Mouse (Mus musculus): ENCODE results near the gene Kctd11.

The Kctd11 gene

DNA sequence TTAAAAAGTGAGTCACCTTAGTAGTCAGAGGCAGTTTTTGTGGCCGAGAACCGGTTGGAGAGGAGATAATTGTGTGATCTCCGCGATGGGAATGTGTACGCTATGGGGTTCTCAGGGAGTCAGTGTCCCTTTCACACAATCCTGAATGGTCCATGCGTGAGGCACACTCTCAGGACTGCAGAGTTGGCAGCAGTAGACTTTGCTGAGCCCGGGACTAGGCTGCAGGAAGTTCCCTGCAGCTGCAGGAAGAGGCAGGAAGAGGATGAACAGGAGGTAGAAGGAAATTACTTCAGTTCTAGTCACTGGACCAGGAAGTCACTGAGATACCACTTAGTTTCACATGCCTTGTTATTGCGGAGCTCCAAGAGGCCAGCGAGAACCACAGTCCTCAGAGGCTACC lies 32.1 kb downstream of the Kctd11 start:
- peak; percentile 36 to 70 for DNase-seq (ENCODE audit: low spot score in 2 of 2)

DNA sequence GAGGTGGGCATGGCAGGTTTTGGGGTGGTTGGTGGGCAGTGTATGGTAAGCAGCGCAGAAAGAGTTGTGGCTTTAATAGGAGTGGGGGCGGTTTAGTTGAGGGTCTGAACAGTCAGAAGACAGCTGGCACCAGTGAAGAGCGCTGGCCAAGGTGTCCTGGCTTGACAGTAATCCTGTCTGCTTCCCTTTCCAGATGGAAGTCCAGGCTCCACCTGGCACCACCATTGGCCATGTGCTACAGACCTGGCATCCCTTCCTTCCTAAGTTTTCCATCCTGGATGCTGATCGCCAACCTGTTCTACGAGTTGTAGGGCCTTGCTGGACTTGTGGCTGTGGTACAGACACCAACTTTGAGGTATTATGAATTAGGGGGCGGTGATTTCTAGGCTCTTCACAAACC lies 33.2 kb downstream of the Kctd11 start:
- DNase-seq (ENCODE audit: low spot score in 2 of 2) = no peak

DNA sequence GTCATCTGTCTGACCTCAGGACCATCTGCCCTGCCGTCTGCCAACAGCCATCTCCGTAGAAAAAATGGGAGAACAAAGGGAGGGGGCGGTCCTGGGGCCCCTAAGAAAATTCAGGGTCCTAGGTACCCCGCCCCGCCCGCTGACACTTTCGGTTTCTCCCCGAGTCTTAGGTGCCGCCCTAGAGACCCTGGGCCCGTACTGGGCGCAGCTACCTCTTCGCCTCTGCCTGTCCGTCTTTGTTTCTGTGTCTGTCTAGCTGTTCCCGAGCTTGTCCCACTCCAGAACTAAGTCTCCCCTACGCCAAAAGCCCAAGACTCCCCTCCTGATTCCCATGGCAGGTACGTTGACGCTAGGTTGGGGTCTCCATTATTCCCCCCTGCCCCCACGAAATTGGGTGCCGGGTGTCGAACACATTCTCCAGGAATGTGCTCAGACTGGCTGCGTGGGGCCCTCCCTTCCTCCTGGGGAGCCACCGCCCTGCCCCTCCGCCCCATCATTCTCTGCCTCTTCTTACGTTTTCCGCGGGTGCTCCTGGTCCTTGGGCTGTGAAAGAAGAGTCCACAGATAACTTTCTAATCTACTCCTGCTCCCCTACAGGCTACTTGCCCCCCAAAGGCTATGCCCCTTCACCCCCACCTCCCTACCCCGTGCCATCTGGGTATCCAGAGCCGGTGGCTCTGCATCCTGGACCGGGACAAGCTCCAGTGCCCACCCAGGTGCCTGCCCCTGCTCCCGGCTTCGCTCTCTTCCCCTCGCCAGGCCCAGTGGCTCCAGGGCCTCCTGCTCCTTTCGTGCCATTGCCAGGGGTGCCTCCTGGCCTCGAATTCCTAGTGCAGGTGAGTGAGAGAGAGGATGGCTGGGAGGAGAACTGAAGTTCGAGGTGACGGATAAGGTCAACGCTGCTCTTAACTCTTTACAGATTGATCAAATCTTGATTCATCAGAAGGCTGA lies 34.2 kb downstream of the Kctd11 start:
- DNase-seq (ENCODE audit: low spot score in 2 of 2) = peak; percentile 42 to 46

DNA sequence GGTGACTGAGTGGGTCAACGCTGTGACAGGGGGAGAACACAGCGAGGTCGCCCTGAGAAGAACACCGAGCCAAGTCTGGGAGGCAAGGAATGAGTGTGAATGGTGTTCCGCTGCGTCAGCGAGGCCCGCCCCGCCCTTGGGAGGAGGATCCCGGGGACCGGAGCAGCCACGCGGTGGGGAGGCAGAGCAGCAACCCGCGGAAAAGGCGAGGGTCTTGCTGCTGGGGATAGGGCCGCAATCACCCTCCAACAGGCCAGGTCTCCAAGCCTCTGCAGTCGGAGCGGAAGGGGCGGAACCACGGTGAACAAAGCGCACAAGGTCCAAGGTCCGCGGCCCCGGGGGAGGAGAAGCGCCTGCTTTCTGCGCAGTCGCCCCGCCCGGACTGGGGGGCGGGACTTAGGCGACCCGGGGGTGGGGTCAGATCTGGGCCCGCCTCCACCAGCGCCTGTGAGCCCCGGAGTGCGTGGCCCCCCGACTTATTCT lies 35.0 kb downstream of the Kctd11 start, which contains the start of gene Plscr3:
TSS of gene Plscr3 (plus strand) at position 179 of the 483 bp plus-strand sequence.
- DNase-seq (ENCODE audit: low spot score in 2 of 2) = peak; percentile 90 to 93

DNA sequence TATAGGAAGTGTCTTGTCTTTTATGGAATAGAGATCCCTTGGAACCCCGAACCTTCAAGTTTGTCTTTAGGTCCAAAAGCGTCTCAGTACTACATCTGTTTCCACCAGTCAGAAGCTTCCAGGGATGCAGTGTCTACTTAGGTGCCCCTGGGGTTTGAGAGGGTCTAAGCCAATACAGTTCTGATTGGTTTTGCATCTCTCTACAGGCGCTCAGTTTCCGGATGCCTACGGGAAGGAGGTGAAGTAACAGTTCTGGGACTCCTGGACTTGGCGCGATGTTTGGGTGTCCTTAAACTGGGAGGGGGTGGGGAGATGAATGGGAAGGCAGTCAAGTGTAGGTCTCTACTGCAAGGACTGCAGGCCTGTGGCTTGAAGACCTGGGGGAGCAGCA lies 42.5 kb downstream of the Kctd11 start:
- no peak for DNase-seq (ENCODE audit: low spot score in 2 of 2)

DNA sequence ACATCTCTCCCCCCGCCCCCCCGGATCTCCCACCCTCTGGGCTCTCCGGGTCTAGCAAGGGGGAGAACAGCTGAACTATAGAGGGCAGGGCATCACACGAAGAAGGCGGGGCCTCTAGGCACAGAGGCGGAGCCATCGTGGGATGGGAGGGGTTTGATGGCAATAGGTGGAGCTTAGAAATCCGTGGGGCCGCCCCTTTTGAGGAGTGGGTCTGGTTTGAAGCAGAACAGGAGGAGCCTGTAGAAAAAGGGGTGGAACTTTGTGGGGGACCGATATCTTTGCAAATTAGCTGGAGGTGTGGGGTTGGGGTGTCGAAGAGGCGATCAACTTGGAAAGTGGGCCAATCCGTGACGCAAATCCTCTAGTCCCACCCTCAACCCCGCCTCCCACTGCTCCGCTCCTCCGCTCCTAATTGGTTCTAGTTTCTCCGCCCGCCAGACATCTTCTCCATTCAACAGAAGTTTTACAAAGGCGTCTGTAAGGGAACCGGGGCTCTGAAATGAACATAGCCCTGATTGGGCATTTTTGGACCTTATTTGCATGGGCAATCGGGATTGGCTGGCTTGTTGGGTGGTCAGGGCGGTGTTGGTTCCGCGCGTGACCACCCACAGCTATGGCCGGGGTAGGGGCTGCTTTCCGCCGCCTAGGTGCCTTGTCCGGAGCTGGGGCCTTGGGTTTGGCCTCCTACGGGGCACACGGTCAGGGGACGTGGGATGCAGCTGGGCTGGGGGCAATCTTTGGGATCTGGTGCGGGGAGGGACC lies 43.1 kb downstream of the Kctd11 start, which contains the start of gene Tmem256:
TSS of gene Tmem256 (plus strand) at position 563 of the 762 bp plus-strand sequence.
- peak; percentile 98 to 99 for DNase-seq (ENCODE audit: low spot score in 2 of 2)

DNA sequence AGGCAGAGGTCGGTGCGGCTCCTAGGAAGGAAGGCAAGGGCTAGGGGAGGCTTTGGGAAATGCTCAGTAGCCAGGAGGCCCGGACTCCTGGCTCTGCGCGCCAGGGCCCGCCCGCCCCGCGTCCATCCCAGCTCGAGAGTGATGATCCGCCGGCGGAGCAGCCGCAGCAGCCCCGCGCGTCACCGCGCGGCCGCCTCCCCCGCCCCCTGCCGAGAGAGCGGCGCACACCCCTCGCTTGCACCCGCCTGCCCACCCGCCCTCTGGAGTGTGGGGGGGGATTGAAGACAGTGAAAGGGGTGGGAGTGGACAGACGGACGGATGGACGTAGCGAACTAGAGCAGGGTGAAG lies 43.6 kb downstream of the Kctd11 start, which contains the start of gene Nlgn2:
TSS of gene Nlgn2 (minus strand) at position 181 of the 348 bp plus-strand sequence.
- no peak for DNase-seq (ENCODE audit: low spot score in 2 of 2)

DNA sequence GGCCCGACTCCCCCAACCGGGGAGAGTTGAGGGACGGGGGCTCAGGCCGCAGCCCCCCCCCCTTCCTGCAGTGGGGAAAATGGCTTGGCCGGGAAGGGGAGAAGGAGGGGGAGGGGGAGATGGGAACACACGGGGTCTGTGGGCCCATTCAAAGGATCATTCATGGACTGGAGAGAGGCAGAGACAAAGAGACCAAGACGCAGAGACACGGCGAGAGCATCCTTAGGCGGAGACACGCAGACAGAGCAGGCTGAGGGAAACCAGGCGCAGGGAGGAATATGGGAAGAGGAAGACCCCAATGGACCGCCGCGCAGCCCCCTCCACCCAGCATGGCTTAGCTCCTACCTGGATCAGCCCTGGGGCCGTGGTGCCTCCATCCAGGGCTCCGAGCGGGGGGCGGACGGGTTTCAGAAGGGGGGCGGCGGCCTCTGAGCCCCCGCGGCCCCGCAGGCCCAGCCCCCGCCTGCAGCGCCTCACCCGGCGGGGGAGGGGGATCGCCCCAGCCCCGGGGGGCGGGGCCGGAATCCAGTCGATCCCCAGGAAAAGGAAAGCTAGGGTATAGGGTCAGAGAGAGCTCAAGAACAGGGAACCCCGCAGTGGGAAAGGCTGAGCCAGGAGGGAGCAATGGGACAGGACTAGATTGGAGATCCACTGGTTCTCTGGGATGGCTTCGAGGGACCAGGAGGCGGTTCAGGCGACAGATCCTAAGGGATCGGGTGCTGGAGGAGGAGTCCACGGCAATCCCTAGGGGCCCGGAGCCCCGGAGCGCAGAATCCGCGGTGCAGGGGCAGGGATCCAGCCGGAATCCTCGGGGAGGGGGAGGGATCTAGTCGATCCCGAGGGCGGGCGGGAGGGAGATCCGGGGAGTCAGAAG lies 44.3 kb downstream of the Kctd11 start:
- DNase-seq (ENCODE audit: low spot score in 2 of 2) = peak; percentile 50 to 64

DNA sequence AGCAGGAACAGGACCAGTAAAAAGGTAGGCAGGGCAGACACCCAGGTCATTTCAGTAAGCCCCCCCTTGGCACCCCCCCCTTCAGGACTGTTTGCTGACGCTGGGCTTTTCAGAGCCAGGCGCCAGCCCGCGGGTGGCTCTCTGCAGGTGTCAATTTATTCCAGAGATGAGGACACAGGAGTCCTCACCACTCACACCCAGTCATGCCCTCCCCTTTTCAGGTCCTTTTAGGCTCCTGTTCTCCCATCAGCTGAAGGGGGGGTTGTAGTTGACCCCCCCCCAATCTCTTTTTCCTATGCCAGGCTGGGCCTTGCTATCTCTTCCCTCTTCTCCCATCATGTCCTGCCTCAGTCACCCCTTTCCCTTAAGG lies 45.3 kb downstream of the Kctd11 start:
- no peak for DNase-seq (ENCODE audit: low spot score in 2 of 2)

DNA sequence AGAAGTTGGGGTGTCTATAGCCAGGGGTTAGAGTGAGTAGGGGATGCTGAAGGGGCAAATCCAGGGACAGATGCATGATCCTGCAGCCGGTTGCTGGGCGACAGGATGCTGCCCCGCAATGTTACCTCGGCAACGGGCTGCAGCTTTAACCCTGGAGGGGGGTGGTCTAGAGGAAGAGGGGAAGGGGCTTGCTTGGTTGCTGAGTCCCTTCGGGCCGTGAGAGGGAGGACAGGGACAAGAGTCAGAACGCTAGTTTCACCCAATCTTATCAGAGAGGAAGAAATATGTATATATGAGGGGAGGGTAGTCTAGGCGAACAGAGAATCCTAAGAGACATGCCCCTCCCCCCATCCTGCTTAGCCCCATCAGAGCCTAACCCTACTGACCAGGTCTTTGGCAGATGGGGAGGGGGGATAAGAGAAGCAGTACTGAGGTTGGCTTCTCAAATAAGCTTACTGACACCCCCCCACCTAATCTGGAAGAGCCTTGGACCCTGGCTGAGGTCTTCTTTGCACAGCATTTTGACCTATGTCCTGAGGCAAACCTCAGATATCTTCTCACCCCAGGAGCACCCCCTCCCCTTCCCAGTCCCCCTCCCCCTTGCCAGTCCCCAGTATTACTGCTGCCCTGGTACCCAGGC lies 45.8 kb downstream of the Kctd11 start:
- no peak for DNase-seq (ENCODE audit: low spot score in 2 of 2)

DNA sequence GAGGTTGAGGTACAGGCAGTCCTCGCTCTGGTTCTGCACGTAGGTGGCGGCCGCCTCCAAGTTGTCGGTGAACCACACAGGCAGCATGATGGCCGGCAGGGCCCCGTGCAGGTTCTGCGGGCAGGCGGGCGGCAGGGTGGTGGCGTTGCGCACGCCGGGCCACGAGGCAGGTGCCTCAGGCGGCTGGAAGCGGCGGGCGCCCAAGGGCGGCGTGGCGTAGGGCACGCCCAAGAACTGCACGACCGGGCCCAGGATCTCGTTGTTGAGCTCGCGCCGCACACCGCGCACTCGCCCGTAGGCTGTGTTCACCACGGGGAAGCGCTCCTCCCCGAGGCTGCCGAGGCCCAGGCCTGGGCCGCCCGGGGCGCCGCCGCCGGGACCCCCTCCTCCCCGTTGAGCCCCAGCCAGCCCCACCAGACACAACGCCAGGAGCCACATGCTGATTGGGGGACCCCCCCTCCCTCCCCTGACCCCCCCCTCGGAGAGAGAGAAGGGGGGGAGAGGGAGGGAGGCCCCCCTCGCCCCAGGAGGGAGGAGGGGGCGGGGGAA lies 47.1 kb downstream of the Kctd11 start:
- no peak for DNase-seq (ENCODE audit: low spot score in 2 of 2)

DNA sequence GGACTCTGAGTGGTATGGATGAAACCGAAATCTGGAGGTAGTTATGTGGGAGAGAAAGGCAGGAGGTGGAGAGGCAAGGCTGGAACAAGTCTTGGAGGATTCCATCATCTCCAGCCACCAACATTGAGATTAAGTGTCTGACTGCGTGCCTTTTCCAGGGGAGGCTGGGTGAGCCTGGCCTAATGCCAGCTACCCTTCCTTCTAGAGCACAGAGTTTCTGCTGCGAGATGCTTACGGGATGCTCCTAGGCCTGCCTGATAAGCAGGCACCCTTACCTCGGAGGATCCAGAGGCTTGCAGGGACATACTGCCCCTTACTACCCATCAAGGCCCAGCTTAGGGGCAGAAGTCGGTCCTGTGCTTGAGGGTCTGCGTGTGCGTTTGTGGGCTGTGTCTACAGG lies 47.7 kb downstream of the Kctd11 start:
- DNase-seq (ENCODE audit: low spot score in 2 of 2) = no peak

DNA sequence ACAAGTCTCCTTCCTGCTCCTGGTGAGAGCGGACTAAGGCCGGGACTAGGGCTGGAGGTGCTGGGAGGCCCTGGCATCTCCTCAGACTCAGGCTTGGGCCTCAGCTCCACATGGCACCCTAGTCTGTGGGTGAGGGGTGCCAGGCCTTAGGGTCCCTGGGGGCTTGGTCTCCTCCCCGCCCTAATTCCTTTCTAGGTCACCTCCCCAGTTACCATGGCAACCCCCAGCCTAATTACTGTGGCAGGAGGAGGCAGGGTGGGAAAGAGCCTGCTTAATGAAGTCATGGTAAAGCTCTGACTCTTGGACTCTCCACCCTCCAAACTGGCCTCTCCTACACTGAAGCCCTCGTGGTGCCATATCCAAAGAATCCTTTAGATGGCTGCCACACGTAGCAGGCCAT lies 52.4 kb downstream of the Kctd11 start:
- DNase-seq (ENCODE audit: low spot score in 2 of 2) = no peak

Data from heart, adult 9 months (tissue).